Mouse (Mus musculus): ENCODE measurements at regions not wholly inside any gene's neighbourhood (a gene's known extent, or its start where the extent isn't known, plus 50 kb on each side); places are given as distances from the start of the nearest gene placed in this dataset.
"Not testable (repeated sequence)": the region's sequence is repeated elsewhere in the genome, so short reads cannot be mapped to it uniquely, and the experiment has no call there.

DNA sequence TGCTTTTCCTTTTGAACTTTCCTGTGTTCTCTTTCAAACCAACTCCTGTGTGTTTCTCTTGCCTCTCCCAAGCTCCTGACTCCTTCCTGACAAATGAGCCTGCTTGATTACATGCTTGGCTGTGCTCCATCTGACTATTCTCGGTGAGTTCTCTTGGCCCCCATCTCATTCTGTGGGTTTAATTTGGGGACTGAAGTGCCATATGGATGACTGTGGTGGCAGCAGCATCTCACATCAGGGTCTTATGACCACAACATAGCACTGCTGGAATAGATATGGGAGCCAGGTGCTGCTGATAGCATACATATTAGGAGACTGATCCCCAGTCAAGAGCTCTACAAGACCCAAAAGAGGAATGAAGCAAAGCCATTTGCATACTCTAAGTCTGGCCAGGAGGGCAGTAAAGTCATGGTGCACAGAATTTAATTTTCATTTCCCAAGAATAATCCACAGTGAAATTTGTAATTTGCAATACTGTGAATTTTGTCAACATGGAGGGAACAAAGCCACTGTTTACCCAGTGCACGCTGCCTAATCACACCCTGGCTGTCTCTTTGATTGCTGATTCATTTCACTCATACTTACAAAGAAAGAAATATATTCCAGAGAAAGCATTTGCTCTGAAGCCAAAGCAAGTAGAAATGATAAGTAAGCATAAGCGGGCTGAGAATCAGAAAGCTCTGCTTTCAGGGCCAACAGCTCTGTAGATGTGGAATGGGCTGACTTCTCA, 1478.4 kb upstream of the Gm7489 start:
- DNase-seq (ENCODE audit: low spot score) = no peak

DNA sequence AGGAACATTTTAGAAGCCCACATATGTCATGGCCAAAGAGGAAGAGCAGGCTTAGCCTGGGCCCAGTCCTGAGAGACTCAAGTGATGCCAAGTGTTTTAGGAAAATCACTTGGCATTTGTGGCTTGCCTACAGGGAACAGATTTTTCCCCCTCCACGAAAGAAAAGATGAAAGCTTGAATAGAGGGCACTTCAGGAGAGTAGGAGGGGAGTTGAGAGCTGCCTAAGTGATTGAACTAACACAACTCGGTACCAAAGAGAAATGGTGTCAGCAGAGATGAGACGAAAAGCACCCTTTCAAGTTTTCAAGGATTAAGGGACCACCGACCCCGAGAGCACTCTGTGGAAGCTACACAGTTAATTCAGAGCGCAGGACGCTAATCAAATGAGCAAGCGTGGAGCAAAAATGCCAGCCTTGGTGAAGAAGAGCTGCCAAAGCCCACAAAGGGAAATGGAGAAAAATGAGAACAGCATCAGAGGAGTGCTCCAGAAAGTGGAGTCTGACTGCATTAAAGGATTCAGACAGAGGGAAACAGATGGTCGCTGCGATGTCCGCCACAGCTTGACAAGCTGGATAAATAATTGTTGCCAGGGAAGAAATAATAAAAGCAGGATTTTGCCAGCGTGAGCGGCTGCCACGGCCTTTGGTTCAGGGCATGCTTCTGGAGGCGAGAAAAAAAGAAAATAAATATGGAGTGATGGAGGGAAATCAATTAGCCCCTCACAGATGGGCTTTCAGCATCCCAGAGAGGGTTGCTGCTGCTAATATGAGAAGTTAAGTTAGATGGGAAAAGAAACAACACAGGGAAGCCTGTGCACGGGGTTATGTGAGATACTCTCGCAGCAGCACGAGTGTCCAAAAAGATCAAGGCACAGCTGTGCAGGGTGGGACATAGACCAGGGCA, 1471.6 kb upstream of the Gm7489 start:
- DNase-seq (ENCODE audit: low spot score) = no peak

DNA sequence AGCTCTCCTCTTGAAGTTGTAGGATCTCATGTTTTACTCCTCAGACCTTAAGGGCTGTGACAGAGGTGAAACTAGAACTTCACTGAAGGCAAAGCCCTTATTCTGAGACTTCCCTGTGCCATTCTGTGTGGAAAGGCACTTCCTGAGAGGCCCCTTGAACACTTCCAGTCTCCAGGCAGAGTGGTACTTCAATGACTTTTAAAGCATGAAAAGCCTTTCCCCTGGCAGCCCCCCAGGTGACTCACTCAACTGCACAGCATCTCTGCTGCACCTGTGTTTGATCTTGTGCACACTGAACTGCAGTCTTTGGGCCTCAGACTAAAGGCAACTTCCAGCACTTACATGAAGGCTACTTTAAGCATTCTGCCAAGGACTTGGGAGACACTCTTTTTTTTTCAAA, 1458.7 kb upstream of the Gm7489 start:
- no peak for DNase-seq (ENCODE audit: low spot score)

GRCm38 (mm10) chr15:52430491-52431158, 1454.1 kb upstream of the Gm7489 start:
- DNase-seq (ENCODE audit: low spot score) = no peak

DNA sequence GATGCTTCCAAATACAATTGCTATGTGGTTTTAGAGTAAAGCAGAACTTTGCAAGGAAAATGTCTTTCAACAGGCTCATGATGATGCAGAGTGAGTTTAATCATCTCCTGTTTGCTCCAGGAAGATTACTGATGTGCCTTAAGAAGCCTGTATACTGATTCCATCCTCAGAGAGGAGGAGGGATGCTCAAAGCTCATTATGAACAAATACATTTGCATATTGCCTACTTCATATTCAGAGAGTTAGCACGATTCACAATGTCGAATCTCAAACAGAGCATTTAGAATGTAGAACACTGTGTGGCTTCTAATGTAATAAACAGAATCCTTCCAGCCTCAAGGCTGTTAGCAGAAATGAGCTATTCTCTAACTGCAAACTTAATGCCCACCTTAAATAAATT, 1451.1 kb upstream of the Gm7489 start:
- no peak for DNase-seq (ENCODE audit: low spot score)

DNA sequence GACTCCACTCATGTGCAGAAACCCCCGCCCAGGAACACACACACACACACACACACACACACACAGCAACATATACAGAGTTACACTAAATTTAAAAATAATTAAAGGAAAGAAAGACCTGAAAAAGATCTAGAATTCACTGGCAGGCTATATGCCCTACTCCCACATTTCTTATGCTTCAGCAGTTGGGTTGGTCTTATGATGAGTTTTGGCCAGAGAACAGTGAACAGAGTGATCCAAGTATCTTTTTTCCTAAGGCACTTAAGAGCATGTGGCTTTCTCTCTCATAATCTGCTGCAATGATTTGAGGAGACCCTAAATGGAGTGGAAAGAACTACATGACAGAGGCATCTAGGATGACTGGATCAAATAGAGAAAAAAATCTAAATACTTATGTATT, 1446.3 kb upstream of the Gm7489 start:
- DNase-seq (ENCODE audit: low spot score) = no peak

- DNase-seq (ENCODE audit: low spot score) = peak; percentile 49
Measured at GRCm38 (mm10) chr15:52458782-52459181, 1425.9 kb upstream of the Gm7489 start.

GRCm38 (mm10) chr15:52459315-52459714, 1425.4 kb upstream of the Gm7489 start:
- no peak for DNase-seq (ENCODE audit: low spot score)

- no peak for DNase-seq (ENCODE audit: low spot score)
Measured at GRCm38 (mm10) chr15:52464226-52465138, 1420.2 kb upstream of the Gm7489 start.

DNA sequence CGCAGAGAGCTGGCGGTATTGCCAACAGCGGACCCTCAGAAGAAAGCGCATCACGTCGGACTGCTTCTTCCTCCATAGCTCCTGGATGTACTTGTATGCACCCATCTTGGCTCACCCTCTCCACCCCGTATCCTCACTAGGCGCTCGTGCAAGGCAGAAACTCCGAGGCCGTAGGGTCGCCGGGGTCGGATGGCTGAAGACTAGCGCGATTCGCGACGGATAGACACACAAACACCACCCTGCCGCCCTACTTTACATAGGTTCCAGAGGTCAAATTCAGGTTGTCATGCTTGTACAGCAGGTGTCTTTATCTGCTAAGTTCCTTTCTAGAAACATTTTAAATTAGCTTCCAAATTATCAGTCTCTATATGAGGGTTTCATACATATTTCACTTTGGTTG, 1406.6 kb upstream of the Gm7489 start:
- not testable (repeated sequence) for DNase-seq (ENCODE audit: low spot score)

- DNase-seq (ENCODE audit: low spot score) = no peak
Measured at GRCm38 (mm10) chr15:52480834-52481233, 1403.9 kb upstream of the Gm7489 start.

GRCm38 (mm10) chr15:52483598-52484165, 1401.0 kb upstream of the Gm7489 start:
- no peak for DNase-seq (ENCODE audit: low spot score)

DNA sequence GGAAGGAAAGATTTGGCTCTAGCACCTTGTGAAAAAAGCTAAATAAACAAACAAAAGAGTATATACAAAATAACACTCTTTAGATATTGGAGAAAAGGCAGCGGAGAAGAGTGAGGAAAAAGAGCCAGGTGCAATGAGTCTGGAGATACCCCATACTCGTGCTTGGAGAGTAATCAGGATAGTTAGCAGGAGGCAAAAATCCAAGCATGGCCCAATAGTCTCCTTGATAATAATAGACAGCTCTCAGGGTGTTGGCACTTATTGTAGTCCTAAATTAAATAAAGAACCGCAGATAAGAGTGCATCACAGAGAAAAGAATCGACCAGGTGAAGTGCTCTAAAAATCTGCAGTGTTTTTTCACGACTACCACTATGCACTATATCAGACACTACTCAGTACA, 1400.4 kb upstream of the Gm7489 start:
- DNase-seq (ENCODE audit: low spot score) = no peak

- DNase-seq (ENCODE audit: low spot score) = no peak
Measured at GRCm38 (mm10) chr15:52505278-52505831, 1379.4 kb upstream of the Gm7489 start.

DNA sequence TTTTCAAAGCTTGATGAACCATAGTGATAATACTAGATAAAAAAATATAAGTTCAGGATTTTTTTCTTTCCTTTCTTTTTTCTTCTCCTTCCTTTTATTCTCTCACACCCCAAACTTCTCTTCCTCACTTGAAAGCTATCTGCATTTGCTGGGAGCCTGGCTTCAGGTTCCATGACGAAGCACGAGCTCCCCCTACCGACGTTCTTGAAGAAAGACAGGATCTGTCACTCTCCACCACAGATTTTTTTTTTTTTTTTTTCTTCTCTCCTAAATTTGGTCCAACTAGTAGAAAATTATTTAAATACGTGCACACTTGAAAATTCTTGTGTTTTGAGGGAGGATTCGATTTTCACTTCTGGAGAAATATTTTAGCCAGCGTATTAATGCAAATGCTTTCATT, 1377.8 kb upstream of the Gm7489 start:
- no peak for DNase-seq (ENCODE audit: low spot score)

- no peak for DNase-seq (ENCODE audit: low spot score)
Measured at GRCm38 (mm10) chr15:52508609-52509008, 1376.1 kb upstream of the Gm7489 start.

DNA sequence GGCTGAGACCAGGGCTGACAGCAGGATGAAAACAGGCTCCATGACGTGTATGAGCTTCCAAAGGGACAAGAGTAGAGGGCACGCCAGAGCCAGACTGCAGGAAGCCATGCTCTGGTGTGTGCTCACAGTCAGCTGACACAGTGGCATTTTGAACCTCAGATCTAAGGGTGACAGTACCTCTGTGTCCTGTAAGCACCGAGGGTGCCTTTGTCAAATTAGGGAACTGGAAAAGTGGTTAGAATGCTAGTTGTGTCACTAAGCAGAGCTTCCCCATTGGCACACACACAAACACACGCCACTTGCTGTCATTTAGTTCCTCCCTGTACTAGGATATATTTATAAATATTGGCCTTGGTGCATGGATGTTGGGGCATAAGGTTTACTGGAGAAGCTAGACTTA, 1374.6 kb upstream of the Gm7489 start:
- no peak for DNase-seq (ENCODE audit: low spot score)

DNA sequence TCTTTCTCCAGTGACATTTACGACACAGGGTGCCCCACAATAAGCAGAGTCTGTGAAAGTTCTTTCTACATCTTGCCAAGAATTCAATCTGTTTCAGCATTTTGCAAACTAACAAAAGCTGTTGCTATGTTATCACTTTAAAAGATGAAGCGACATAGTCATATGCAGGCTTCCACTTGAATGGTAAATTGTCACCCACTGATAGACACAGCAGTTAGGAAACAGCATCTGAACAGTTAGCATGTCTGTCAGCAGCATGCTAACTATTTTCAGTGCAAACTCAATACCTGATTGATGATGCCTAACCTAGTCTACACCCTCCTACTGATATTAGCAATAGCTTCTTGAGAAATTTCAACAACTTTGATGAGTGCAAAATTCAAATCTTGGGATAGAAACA, 1348.1 kb upstream of the Gm7489 start:
- DNase-seq (ENCODE audit: low spot score) = no peak

DNA sequence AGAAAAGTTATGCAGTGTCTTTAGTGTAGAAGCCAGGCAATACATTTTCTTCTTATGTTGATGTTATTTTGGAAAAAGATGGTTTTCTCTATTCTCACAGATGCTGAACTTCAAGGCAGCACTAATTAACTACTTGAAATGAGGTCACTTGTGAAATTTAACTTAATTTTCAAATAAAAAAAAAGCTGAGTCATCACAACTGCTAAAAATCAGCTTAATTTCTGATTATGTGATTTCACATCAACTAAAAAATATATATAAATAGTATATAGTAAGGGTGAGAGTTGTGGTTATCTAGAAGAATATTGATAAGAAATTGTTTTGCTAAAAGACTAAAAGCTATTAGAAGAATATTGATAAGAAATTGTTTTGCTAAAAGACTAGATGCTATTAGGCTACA, 1326.0 kb upstream of the Gm7489 start:
- DNase-seq (ENCODE audit: low spot score) = no peak

GRCm38 (mm10) chr15:52564078-52564477, 1320.6 kb upstream of the Gm7489 start:
- no peak for DNase-seq (ENCODE audit: low spot score)

GRCm38 (mm10) chr15:52565449-52565851, 1319.3 kb upstream of the Gm7489 start:
- no peak for DNase-seq (ENCODE audit: low spot score)

Measured in urinary bladder, adult 2 months (tissue).